Mouse (Mus musculus) MEL (cell line): ENCODE data around the gene Wdr31. TPM values are rescaled to one million over a fixed set of nuclear protein-coding genes. Genes with fewer than 3 reads are reported as not detected.
A peak's percentile ranks its signal among the peaks of the same experiment; 100 is the strongest.

Experiments
- DNase-seq: peaks from one replicate; pipeline ENCODE4 v3.0.0; 2011; ENCODE audit warnings: low read depth, low spot score
- H3K27ac ChIP-seq: 2 replicates; pipeline ENCODE4 v1.5.1; 2012; ENCODE audit warnings: low read depth, mild to moderate bottlenecking, control low read depth, low read length, moderate library complexity; ENCODE audit not compliant: control insufficient read depth
- H3K27me3 ChIP-seq, 2 experiments: fragments of 150-350 bp in 1 of 2; sonication (generic) in 1 of 2; 2 replicates each; pipeline ENCODE4 v1.6.1; 2012; ENCODE audit warnings: low read length in 2 of 2, mild to moderate bottlenecking in 2 of 2, improper control_type of control experiment in 1 of 2, moderate library complexity in 1 of 2; ENCODE audit not compliant: insufficient read depth in 2 of 2, control insufficient read depth in 1 of 2
- H3K36me3 ChIP-seq, 2 experiments: 2 replicates each; pipeline ENCODE4 v1.6.1; 2012 to 2014; ENCODE audit warnings: low read length in 2 of 2, improper control_type of control experiment in 1 of 2, inconsistent platforms in 1 of 2, mild to moderate bottlenecking in 1 of 2; ENCODE audit not compliant: insufficient read depth in 2 of 2, control insufficient read depth in 1 of 2
- H3K4me1 ChIP-seq, 2 experiments: fragments of 150-350 bp in 1 of 2; sonication (generic) in 1 of 2; 2 replicates each; pipeline ENCODE4 v1.6.1; 2012; ENCODE audit warnings: low read length in 2 of 2, improper control_type of control experiment in 1 of 2, mild to moderate bottlenecking in 1 of 2; ENCODE audit not compliant: insufficient read depth in 2 of 2, control insufficient read depth in 1 of 2
- H3K4me3 ChIP-seq, 2 experiments: fragments of 150-350 bp in 1 of 2; sonication (generic) in 1 of 2; 2 replicates each; pipeline ENCODE4 v1.5.1; 2012; ENCODE audit warnings: low read depth in 2 of 2, low read length in 2 of 2, mild to moderate bottlenecking in 2 of 2, moderate library complexity in 2 of 2, control low read depth in 1 of 2, improper control_type of control experiment in 1 of 2; ENCODE audit not compliant: control insufficient read depth in 1 of 2, insufficient read depth in 1 of 2
- H3K79me2 ChIP-seq: 2 replicates; pipeline ENCODE4 v1.6.1; 2012; ENCODE audit warnings: mild to moderate bottlenecking, low read length, moderate library complexity; ENCODE audit not compliant: control insufficient read depth, poor library complexity, insufficient read depth
- H3K9ac ChIP-seq: 2 replicates; pipeline ENCODE4 v1.6.1; 2012; ENCODE audit warnings: low read depth, mild to moderate bottlenecking, control low read depth, low read length, moderate library complexity; ENCODE audit not compliant: control insufficient read depth, poor library complexity, severe bottlenecking
- H3K9me3 ChIP-seq: fragments of 150-350 bp; sonication (generic); replicated peaks from 2 replicates; pipeline ENCODE4 v1.6.1; 2012; ENCODE audit warnings: mild to moderate bottlenecking, low read length, improper control_type of control experiment, moderate library complexity; ENCODE audit not compliant: insufficient read depth
- CHD1 ChIP-seq: IDR thresholded peaks from 2 replicates; pipeline ENCODE4 v1.6.1; 2012; ENCODE audit warnings: low read depth, mild to moderate bottlenecking, inconsistent platforms, low read length, improper control_type of control experiment
- CTCF ChIP-seq, 3 experiments: IDR thresholded peaks in 2 of 3; conservative IDR thresholded peaks in 1 of 3; 2 replicates each; pipeline ENCODE4 v1.5.1; 2011 to 2012; ENCODE audit warnings: low read length in 3 of 3, low read depth in 2 of 3, mild to moderate bottlenecking in 2 of 3, improper control_type of control experiment in 1 of 3, inconsistent platforms in 1 of 3, mixed read lengths in 1 of 3, moderate library complexity in 1 of 3; ENCODE audit not compliant: control insufficient read depth in 1 of 3, insufficient read depth in 1 of 3, poor library complexity in 1 of 3, severe bottlenecking in 1 of 3
- E2F4 ChIP-seq: IDR thresholded peaks from 2 replicates; pipeline ENCODE4 v1.6.1; 2011; ENCODE audit warnings: low read depth, low read length, improper control_type of control experiment, borderline replicate concordance
- ETS1 ChIP-seq: IDR thresholded peaks from 2 replicates; pipeline ENCODE4 v1.6.1; 2012; ENCODE audit warnings: low read depth, mild to moderate bottlenecking, inconsistent platforms, low read length, improper control_type of control experiment, moderate library complexity
- GABPA ChIP-seq: IDR thresholded peaks from 2 replicates; pipeline ENCODE4 v1.6.1; 2012; ENCODE audit warnings: low read depth, mild to moderate bottlenecking, inconsistent platforms, low read length, improper control_type of control experiment, moderate library complexity
- HCFC1 ChIP-seq: IDR thresholded peaks from 2 replicates; pipeline ENCODE4 v1.6.1; 2012; ENCODE audit warnings: low read depth, mild to moderate bottlenecking, inconsistent platforms, low read length, improper control_type of control experiment, moderate library complexity
- JUND ChIP-seq: IDR thresholded peaks from 2 replicates; pipeline ENCODE4 v1.6.1; 2011; ENCODE audit warnings: low read depth, mild to moderate bottlenecking, improper control_type of control experiment, low read length
- KAT2A ChIP-seq: conservative IDR thresholded peaks from 2 replicates; pipeline ENCODE4 v1.6.1; 2012; ENCODE audit warnings: low read depth, low read length, improper control_type of control experiment, inconsistent platforms
- MAX ChIP-seq: IDR thresholded peaks from 2 replicates; pipeline ENCODE4 v1.6.1; 2011; ENCODE audit warnings: low read length, improper control_type of control experiment
- MAZ ChIP-seq: IDR thresholded peaks from 2 replicates; pipeline ENCODE4 v1.6.1; 2012; ENCODE audit warnings: low read depth, mild to moderate bottlenecking, inconsistent platforms, low read length, improper control_type of control experiment
- MEF2A ChIP-seq: IDR thresholded peaks from 2 replicates; pipeline ENCODE4 v1.6.1; 2014; ENCODE audit warnings: low read depth, mild to moderate bottlenecking, inconsistent platforms, low read length, improper control_type of control experiment; ENCODE audit not compliant: poor library complexity, insufficient replicate concordance, severe bottlenecking; ENCODE audit errors: extremely low read depth
- MXI1 ChIP-seq: IDR thresholded peaks from 2 replicates; pipeline ENCODE4 v1.6.1; 2011; ENCODE audit warnings: mild to moderate bottlenecking, low read depth, low read length, improper control_type of control experiment
- MYC ChIP-seq: IDR thresholded peaks from 2 replicates; pipeline ENCODE4 v1.6.1; 2011; ENCODE audit warnings: low read depth, mild to moderate bottlenecking, low read length, improper control_type of control experiment, moderate library complexity
- NELFE ChIP-seq: IDR thresholded peaks from 2 replicates; pipeline ENCODE4 v1.6.1; 2011; ENCODE audit warnings: low read depth, low read length, improper control_type of control experiment
- RAD21 ChIP-seq: IDR thresholded peaks from 2 replicates; pipeline ENCODE4 v1.6.1; 2011; ENCODE audit warnings: mild to moderate bottlenecking, low read depth, low read length, improper control_type of control experiment
- SMC3 ChIP-seq: IDR thresholded peaks from 2 replicates; pipeline ENCODE4 v1.6.1; 2011; ENCODE audit warnings: low read depth, low read length, improper control_type of control experiment
- USF1 ChIP-seq: IDR thresholded peaks from 2 replicates; pipeline ENCODE4 v1.6.1; 2014; ENCODE audit warnings: low read depth, mild to moderate bottlenecking, inconsistent platforms, low read length, improper control_type of control experiment, moderate library complexity
- USF2 ChIP-seq, 2 experiments: IDR thresholded peaks; 2 replicates each; pipeline ENCODE4 v1.6.1; 2011 to 2012; ENCODE audit warnings: improper control_type of control experiment in 2 of 2, low read length in 2 of 2, borderline replicate concordance in 1 of 2, inconsistent platforms in 1 of 2, low read depth in 1 of 2, mild to moderate bottlenecking in 1 of 2; ENCODE audit not compliant: insufficient read depth in 1 of 2
- ZC3H11A ChIP-seq: IDR thresholded peaks from 2 replicates; pipeline ENCODE4 v1.6.1; 2012; ENCODE audit warnings: low read depth, mild to moderate bottlenecking, inconsistent platforms, low read length, improper control_type of control experiment
- ZKSCAN1 ChIP-seq: IDR thresholded peaks from 2 replicates; pipeline ENCODE4 v1.6.1; 2012; ENCODE audit warnings: low read depth, mild to moderate bottlenecking, inconsistent platforms, low read length, improper control_type of control experiment, moderate library complexity
- ZMIZ1 ChIP-seq: IDR thresholded peaks from 2 replicates; pipeline ENCODE4 v1.6.1; 2012; ENCODE audit warnings: low read depth, mild to moderate bottlenecking, inconsistent platforms, low read length, improper control_type of control experiment, moderate library complexity
- polyA plus RNA-seq, 2 experiments: library from polyadenylated mRNA; stranded (reverse) in 1 of 2; unstranded in 1 of 2; fragments of >175 nt in 1 of 2; fragments of >200 nt in 1 of 2; gene quantifications; 2 replicates each; pipeline versions ENCODE4 v1.2.1 to v1.2.4; 2012; ENCODE audit warnings: low replicate concordance in 2 of 2, low read depth in 1 of 2; ENCODE audit not compliant: insufficient read length in 2 of 2, insufficient read depth in 1 of 2, missing spikeins in 1 of 2
- total RNA-seq: library from RNA; depleted of rRNA; stranded (reverse); fragments of 300-350 nt; gene quantifications from 2 replicates; pipeline ENCODE4 v1.2.3, GENCODE M21; 2012

Gene Wdr31
- total and polyA plus RNA-seq, 3 experiments: 0.91 to 1.9 TPM; not detected in 1

- TF ChIP-seq ETS1 (no peak), KAT2A (no peak), ZMIZ1 (no peak), CHD1 (no peak), NELFE (no peak), HCFC1 (no peak), MAZ (no peak), MXI1 (no peak), MEF2A (no peak), GABPA (no peak), MAX (no peak), ZKSCAN1 (no peak), MYC (no peak), JUND (no peak), E2F4 (no peak), ZC3H11A (no peak), USF1 (no peak), RAD21 (no peak), USF2 (IDR thresholded peaks at IDR 0.05; ENCODE audit: borderline replicate concordance in 1 of 2, insufficient read depth in 1 of 2, low read depth in 1 of 2, low read length in 2 of 2) (no peak), CTCF (IDR thresholded peaks at IDR 0.05 in 2 of 3, conservative IDR thresholded peaks at IDR 0.05 in 1 of 3; ENCODE audit: control insufficient read depth in 1 of 3, insufficient read depth in 1 of 3, low read depth in 2 of 3, low read length in 3 of 3, poor library complexity in 1 of 3, severe bottlenecking in 1 of 3) (no peak)
- no peak overlapping the region for H3K4me3 ChIP-seq
- no peaks in the 10 kb centered on the region for H3K9me3 ChIP-seq
- no peak overlapping the region for H3K27ac ChIP-seq
- no peak overlapping the region for H3K9ac ChIP-seq
- peaks cover 2 to 3% of the 10 kb centered on the region in 2 experiments; a peak in 3 of 4 replicates for H3K4me1 ChIP-seq
- H3K36me3 ChIP-seq: peaks cover 0 to 2% of the 10 kb centered on the region in 2 experiments; a peak in 1 of 4 replicates
- no peaks in the 10 kb centered on the region for H3K79me2 ChIP-seq
- no peaks in the 10 kb centered on the region for H3K27me3 ChIP-seq
- DNase-seq: no peak
Measured at GRCm38 (mm10) chr4:62472071-62472470, 1.4 kb upstream of the Wdr31 start.

GRCm38 (mm10) chr4:62468158-62468557 lies 2.5 kb downstream of the Wdr31 start:
- no peaks in the 10 kb centered on the region for H3K27me3 ChIP-seq
- H3K79me2 ChIP-seq: no peaks in the 10 kb centered on the region
- H3K4me3 ChIP-seq: no peak overlapping the region
- peak; percentile 38 for DNase-seq
- no peak overlapping the region for H3K27ac ChIP-seq
- no peak for TF ChIP-seq E2F4
- TF ChIP-seq SMC3: peak; percentile 50
- TF ChIP-seq MYC: peak; percentile 52; the same call in 1 of the 2 replicates
- TF ChIP-seq CTCF (IDR thresholded peaks at IDR 0.05 in 2 of 3, conservative IDR thresholded peaks at IDR 0.05 in 1 of 3; ENCODE audit: control insufficient read depth in 1 of 3, insufficient read depth in 1 of 3, low read depth in 2 of 3, low read length in 3 of 3, poor library complexity in 1 of 3, severe bottlenecking in 1 of 3): peak; percentile 10 to 63 (median 17); a peak in 3 of 6 replicates
- TF ChIP-seq ZC3H11A: 0 out of 2 replicates have a peak, but pooled peaks have one; percentile 12
- no peak for TF ChIP-seq KAT2A
- TF ChIP-seq RAD21: peak; percentile 37
- no peak overlapping the region for H3K9ac ChIP-seq
- H3K36me3 ChIP-seq: no peaks in the 10 kb centered on the region
- no peaks in the 10 kb centered on the region for H3K9me3 ChIP-seq
- no peaks in the 10 kb centered on the region for H3K4me1 ChIP-seq
